Mouse (Mus musculus): ENCODE results near the gene Frmd6. TPM values are rescaled to one million over a fixed set of nuclear protein-coding genes. Genes with fewer than 3 reads are reported as not detected.
A peak's percentile ranks its signal among the peaks of the same experiment; 100 is the strongest.

Frmd6 gene
- total and polyA plus RNA-seq, 2 experiments from 2014 or later, result 5.9 to 7.2 TPM

- Histone ChIP-seq H3K9ac (replicated peaks; ENCODE audit: low read length, poor library complexity, severe bottlenecking) (no peak overlapping the region), H3K4me1 (ENCODE audit: insufficient read depth, low read length) (no peaks in the 10 kb centered on the region; the same call in 1 of the 2 replicates), H3K36me3 (ENCODE audit: insufficient read depth, low read length) (no peaks in the 10 kb centered on the region), H3K9me3 (ENCODE audit: low read length) (no peaks in the 10 kb centered on the region), H3K4me2 (ENCODE audit: low read depth, low read length, poor library complexity, severe bottlenecking) (no peak overlapping the region), H3K27me3 (ENCODE audit: insufficient read depth, low read length) (no peaks in the 10 kb centered on the region), H3K4me3 (ENCODE audit: low read depth, low read length) (no peak overlapping the region), H3K27ac (ENCODE audit: low read depth, low read length) (no peak overlapping the region)
- TF ChIP-seq CTCF (IDR thresholded peaks at IDR 0.05), result no peak
- WGBS, result 66% methylated on average over 4 of the region's 4 CpGs
- no peak for ATAC-seq (ENCODE audit: low FRiP score)
- no peak for DNase-seq (ENCODE audit: low spot score)
These were observed 21.8 kb upstream of the Frmd6 start for GRCm38 (mm10) chr12:70803494-70803893.

GRCm38 (mm10) chr12:70804989-70805388, 20.3 kb upstream of the Frmd6 start:
- Histone ChIP-seq H3K27ac (ENCODE audit: low read depth, low read length) (no peak overlapping the region), H3K4me1 (ENCODE audit: insufficient read depth, low read length) (no peaks in the 10 kb centered on the region), H3K27me3 (ENCODE audit: insufficient read depth, low read length) (no peaks in the 10 kb centered on the region), H3K4me2 (ENCODE audit: low read depth, low read length, poor library complexity, severe bottlenecking) (no peak overlapping the region), H3K9ac (replicated peaks; ENCODE audit: low read length, poor library complexity, severe bottlenecking) (no peak overlapping the region), H3K36me3 (ENCODE audit: insufficient read depth, low read length) (no peaks in the 10 kb centered on the region), H3K9me3 (ENCODE audit: low read length) (no peaks in the 10 kb centered on the region), H3K4me3 (ENCODE audit: low read depth, low read length) (no peak overlapping the region)
- 75% methylated on average over 2 of the region's 2 CpGs for WGBS
- ATAC-seq (ENCODE audit: low FRiP score) (no peak), DNase-seq (ENCODE audit: low spot score) (no peak)
- no peak for TF ChIP-seq CTCF (IDR thresholded peaks at IDR 0.05)

GRCm38 (mm10) chr12:70807543-70807942, 17.8 kb upstream of the Frmd6 start:
- Histone ChIP-seq H3K4me2 (ENCODE audit: low read depth, low read length, poor library complexity, severe bottlenecking) (no peak overlapping the region), H3K9ac (replicated peaks; ENCODE audit: low read length, poor library complexity, severe bottlenecking) (no peak overlapping the region), H3K4me3 (ENCODE audit: low read depth, low read length) (no peak overlapping the region), H3K36me3 (ENCODE audit: insufficient read depth, low read length) (no peaks in the 10 kb centered on the region), H3K9me3 (ENCODE audit: low read length) (no peaks in the 10 kb centered on the region), H3K27ac (ENCODE audit: low read depth, low read length) (no peak overlapping the region), H3K27me3 (ENCODE audit: insufficient read depth, low read length) (no peaks in the 10 kb centered on the region), H3K4me1 (ENCODE audit: insufficient read depth, low read length) (no peaks in the 10 kb centered on the region)
- no peak for DNase-seq (ENCODE audit: low spot score)
- ATAC-seq (ENCODE audit: low FRiP score), result no peak
- 68% methylated on average over 5 of the region's 5 CpGs for WGBS
- no peak for TF ChIP-seq CTCF (IDR thresholded peaks at IDR 0.05)

GRCm38 (mm10) chr12:70807975-70808374, 17.3 kb upstream of the Frmd6 start:
- Histone ChIP-seq H3K4me1 (ENCODE audit: insufficient read depth, low read length) (no peaks in the 10 kb centered on the region), H3K9me3 (ENCODE audit: low read length) (no peaks in the 10 kb centered on the region), H3K4me3 (ENCODE audit: low read depth, low read length) (no peak overlapping the region), H3K27ac (ENCODE audit: low read depth, low read length) (no peak overlapping the region), H3K9ac (replicated peaks; ENCODE audit: low read length, poor library complexity, severe bottlenecking) (no peak overlapping the region), H3K36me3 (ENCODE audit: insufficient read depth, low read length) (no peaks in the 10 kb centered on the region), H3K27me3 (ENCODE audit: insufficient read depth, low read length) (no peaks in the 10 kb centered on the region), H3K4me2 (ENCODE audit: low read depth, low read length, poor library complexity, severe bottlenecking) (no peak overlapping the region)
- TF ChIP-seq CTCF (IDR thresholded peaks at IDR 0.05), result no peak
- no peak for ATAC-seq (ENCODE audit: low FRiP score)
- DNase-seq (ENCODE audit: low spot score), result no peak
- 77% methylated on average over 6 of the region's 6 CpGs for WGBS

- no peak overlapping the region for H3K27ac ChIP-seq (ENCODE audit: low read depth, low read length)
- no peaks in the 10 kb centered on the region for H3K4me1 ChIP-seq (ENCODE audit: insufficient read depth, low read length)
- H3K27me3 ChIP-seq (ENCODE audit: insufficient read depth, low read length), result no peaks in the 10 kb centered on the region
- H3K4me2 ChIP-seq (ENCODE audit: low read depth, low read length, poor library complexity, severe bottlenecking), result no peak overlapping the region
- TF ChIP-seq CTCF (IDR thresholded peaks at IDR 0.05), result no peak
- DNase-seq (ENCODE audit: low spot score), result peak; percentile 47
- WGBS, result 81% methylated on average over 2 of the region's 2 CpGs
- no peaks in the 10 kb centered on the region for H3K36me3 ChIP-seq (ENCODE audit: insufficient read depth, low read length)
- no peak overlapping the region for H3K9ac ChIP-seq (replicated peaks; ENCODE audit: low read length, poor library complexity, severe bottlenecking)
- no peak overlapping the region for H3K4me3 ChIP-seq (ENCODE audit: low read depth, low read length)
- no peaks in the 10 kb centered on the region for H3K9me3 ChIP-seq (ENCODE audit: low read length)
- ATAC-seq (ENCODE audit: low FRiP score), result no peak
These were observed 15.4 kb upstream of the Frmd6 start for GRCm38 (mm10) chr12:70809957-70810356.

GRCm38 (mm10) chr12:70811772-70812171, 13.5 kb upstream of the Frmd6 start:
- WGBS, result 78% methylated on average over 6 of the region's 6 CpGs

More at GRCm38 (mm10) chr12:70811772-70812171, 13.5 kb upstream of the Frmd6 start:
- Histone ChIP-seq H3K9me3 (ENCODE audit: low read length) (no peaks in the 10 kb centered on the region), H3K4me2 (ENCODE audit: low read depth, low read length, poor library complexity, severe bottlenecking) (no peak overlapping the region), H3K9ac (replicated peaks; ENCODE audit: low read length, poor library complexity, severe bottlenecking) (no peak overlapping the region), H3K4me3 (ENCODE audit: low read depth, low read length) (no peak overlapping the region), H3K36me3 (ENCODE audit: insufficient read depth, low read length) (no peaks in the 10 kb centered on the region), H3K27me3 (ENCODE audit: insufficient read depth, low read length) (no peaks in the 10 kb centered on the region), H3K4me1 (ENCODE audit: insufficient read depth, low read length) (no peaks in the 10 kb centered on the region), H3K27ac (ENCODE audit: low read depth, low read length) (no peak overlapping the region)
- no peak for DNase-seq (ENCODE audit: low spot score)
- TF ChIP-seq CTCF (IDR thresholded peaks at IDR 0.05), result no peak
- ATAC-seq (ENCODE audit: low FRiP score), result no peak
